Mouse (Mus musculus) neural tube, embryonic 15.5 days (tissue): Measurements from ENCODE around the gene Elmod3. TPM values are rescaled to one million over a fixed set of nuclear protein-coding genes. Genes with fewer than 3 reads are reported as not detected.

ENCODE experiments used
- ATAC-seq: fragments of 200-750 bp; cut with Nextera tagmentation; 2 replicates; pipeline ENCODE4 v1.8.0; 2017; ENCODE audit warnings: mild to moderate bottlenecking, moderate TSS enrichment, moderate library complexity; ENCODE audit not compliant: low FRiP score
- H3K27ac ChIP-seq: fragments of 300-500 bp; sonication (generic); replicated peaks from 2 replicates; pipeline ENCODE4 v1.5.1; 2015; ENCODE audit warnings: mild to moderate bottlenecking, inconsistent platforms
- H3K27me3 ChIP-seq: fragments of 300-500 bp; sonication (generic); replicated peaks from 2 replicates; pipeline ENCODE4 v1.6.1; 2015; ENCODE audit warnings: inconsistent platforms
- H3K36me3 ChIP-seq: fragments of 300-500 bp; sonication (generic); 2 replicates; pipeline ENCODE4 v1.6.1; 2015; ENCODE audit warnings: inconsistent platforms
- H3K4me1 ChIP-seq: fragments of 300-500 bp; sonication (generic); 2 replicates; pipeline ENCODE4 v1.6.1; 2015; ENCODE audit warnings: inconsistent platforms
- H3K4me2 ChIP-seq: fragments of 300-500 bp; sonication (generic); 2 replicates; pipeline ENCODE4 v1.6.1; 2015; ENCODE audit warnings: inconsistent platforms, mild to moderate bottlenecking, moderate library complexity
- H3K4me3 ChIP-seq: fragments of 300-500 bp; sonication (generic); replicated peaks from 2 replicates; pipeline ENCODE4 v1.5.1; 2015; ENCODE audit warnings: mild to moderate bottlenecking, inconsistent platforms
- H3K9ac ChIP-seq: fragments of 300-500 bp; sonication (generic); replicated peaks from 2 replicates; pipeline ENCODE4 v1.6.1; 2015; ENCODE audit warnings: mild to moderate bottlenecking, inconsistent platforms
- H3K9me3 ChIP-seq: fragments of 300-500 bp; sonication (generic); replicated peaks from 2 replicates; pipeline ENCODE4 v1.6.1; 2016; ENCODE audit warnings: inconsistent platforms
- WGBS: fragments of 180-500 bp; shearing (Covaris S2); methylation state at CpG from one replicate; pipeline ENCODE4 v1.1.7; 2015; ENCODE audit warnings: mixed read lengths; 5-methylcytosine and 5-hydroxymethylcytosine counted together
- polyA plus RNA-seq: library from polyadenylated mRNA; unstranded; fragments of >200 nt; fragmentation: Nextera tagmentation; extraction: Ambion mirVana; gene quantifications from 2 replicates; pipeline ENCODE4 v1.2.1, GENCODE M21; 2015

Gene Elmod3
- polyA plus RNA-seq, 1 experiment from 2014 or later, result 14.3 TPM

DNA sequence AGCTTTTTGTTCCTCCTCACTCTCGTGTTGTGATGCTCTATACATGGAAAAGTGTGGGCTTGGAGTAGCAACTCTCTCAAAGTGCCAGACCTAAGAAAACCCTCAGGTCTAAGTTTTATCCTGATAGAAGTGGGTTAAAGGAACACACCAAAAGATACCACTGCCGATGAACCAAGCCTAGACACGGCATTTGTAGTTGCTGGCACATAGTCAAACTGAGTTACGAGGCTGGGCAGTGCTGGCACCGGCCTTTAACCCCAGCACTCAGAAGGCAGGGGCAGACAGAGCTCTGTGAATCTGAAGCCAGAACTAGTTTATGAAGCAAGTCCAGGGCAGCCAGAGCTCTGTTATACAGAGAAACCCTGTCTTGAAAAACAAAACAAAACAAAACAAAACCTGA, 9.5 kb upstream of the Elmod3 start:
- Histone ChIP-seq H3K4me1 (no peaks in the 10 kb centered on the region), H3K27ac (no peak overlapping the region), H3K4me3 (no peak overlapping the region), H3K4me2 (no peak overlapping the region), H3K9me3 (no peaks in the 10 kb centered on the region), H3K9ac (no peak overlapping the region), H3K27me3 (no peaks in the 10 kb centered on the region), H3K36me3 (peaks cover 59% of the 10 kb centered on the region)
- WGBS, result 87% methylated on average over 5 of the region's 5 CpGs
- no peak for ATAC-seq

DNA sequence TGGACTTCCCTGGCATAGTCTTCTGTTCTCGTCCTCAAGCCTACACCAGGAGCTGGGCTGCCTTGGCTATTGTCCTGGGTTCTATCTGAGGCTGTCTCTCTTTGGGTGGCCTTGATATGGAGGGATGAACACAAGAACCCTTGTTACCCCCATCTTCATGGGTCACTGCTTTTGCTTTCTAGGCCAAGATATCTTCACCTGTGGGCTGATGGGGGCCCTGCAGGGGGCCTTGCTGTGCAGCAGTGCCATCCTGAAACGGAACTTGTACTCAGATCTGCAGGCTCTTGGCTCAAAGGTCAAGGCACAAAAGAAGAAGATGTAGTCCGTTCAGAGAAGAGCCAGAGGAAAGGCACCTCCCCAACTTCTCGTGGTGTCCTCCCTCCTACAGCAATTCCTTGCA, 8.8 kb upstream of the Elmod3 start:
- Histone ChIP-seq H3K9me3 (no peaks in the 10 kb centered on the region), H3K27me3 (no peaks in the 10 kb centered on the region), H3K27ac (no peak overlapping the region), H3K4me2 (no peak overlapping the region), H3K4me3 (no peak overlapping the region), H3K36me3 (peaks cover 56% of the 10 kb centered on the region), H3K9ac (no peak overlapping the region), H3K4me1 (no peaks in the 10 kb centered on the region)
- WGBS, result 82% methylated on average over 4 of the region's 4 CpGs
- no peak for ATAC-seq

DNA sequence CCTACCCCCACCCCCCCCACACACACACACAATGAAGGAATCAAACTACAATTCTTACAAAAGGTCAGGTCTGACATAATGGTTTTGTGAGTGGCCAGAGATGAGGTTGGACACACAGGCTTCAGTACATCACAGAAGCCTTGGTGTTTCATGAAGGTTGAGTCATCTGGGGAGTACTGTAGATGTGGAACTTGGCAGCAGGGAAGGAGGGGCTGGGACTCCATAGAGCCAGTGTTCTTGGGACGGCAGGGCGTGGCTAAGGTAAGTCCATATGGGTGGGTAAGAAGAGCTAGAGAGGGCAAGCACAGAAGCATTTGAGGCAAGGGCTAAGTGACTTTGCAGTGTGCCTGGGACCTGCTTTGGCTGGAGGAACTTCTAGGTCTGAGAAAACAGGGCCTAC, 5.9 kb upstream of the Elmod3 start:
- Histone ChIP-seq H3K4me2 (no peak overlapping the region), H3K36me3 (peaks cover 28% of the 10 kb centered on the region), H3K9me3 (no peaks in the 10 kb centered on the region), H3K27ac (no peak overlapping the region), H3K4me3 (no peak overlapping the region), H3K27me3 (no peaks in the 10 kb centered on the region), H3K4me1 (peaks cover 4% of the 10 kb centered on the region), H3K9ac (no peak overlapping the region)
- no peak for ATAC-seq
- WGBS, result 94% methylated on average over 2 of the region's 2 CpGs

DNA sequence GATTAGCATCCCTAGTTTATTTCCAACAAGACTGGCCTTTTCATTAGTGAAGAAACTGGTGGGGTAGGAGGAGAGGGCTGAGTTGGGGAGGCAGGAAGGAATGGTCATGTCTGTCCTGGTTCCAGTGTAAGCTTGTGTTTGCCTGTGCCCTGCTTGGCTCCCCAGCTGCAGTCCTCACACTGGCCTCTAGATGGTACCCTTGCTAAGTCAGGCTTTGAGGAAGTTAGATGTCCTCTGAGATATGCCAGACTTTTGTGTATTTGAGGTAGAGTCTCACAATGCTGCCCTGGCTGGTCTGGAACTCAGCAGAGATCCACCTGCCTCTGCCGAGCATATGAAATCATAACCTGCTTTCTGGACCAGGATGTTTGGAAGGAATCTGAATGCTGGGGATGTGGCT, 3.5 kb upstream of the Elmod3 start:
- H3K9ac ChIP-seq, result no peak overlapping the region
- no peak overlapping the region for H3K4me3 ChIP-seq
- H3K36me3 ChIP-seq, result peaks cover 13% of the 10 kb centered on the region
- H3K27ac ChIP-seq, result no peak overlapping the region
- no peak overlapping the region for H3K4me2 ChIP-seq
- no peak for ATAC-seq
- H3K27me3 ChIP-seq, result no peaks in the 10 kb centered on the region
- peaks cover 23% of the 10 kb centered on the region for H3K4me1 ChIP-seq
- WGBS, result 64% methylated on average over 1 of the region's 1 CpGs
- no peaks in the 10 kb centered on the region for H3K9me3 ChIP-seq

DNA sequence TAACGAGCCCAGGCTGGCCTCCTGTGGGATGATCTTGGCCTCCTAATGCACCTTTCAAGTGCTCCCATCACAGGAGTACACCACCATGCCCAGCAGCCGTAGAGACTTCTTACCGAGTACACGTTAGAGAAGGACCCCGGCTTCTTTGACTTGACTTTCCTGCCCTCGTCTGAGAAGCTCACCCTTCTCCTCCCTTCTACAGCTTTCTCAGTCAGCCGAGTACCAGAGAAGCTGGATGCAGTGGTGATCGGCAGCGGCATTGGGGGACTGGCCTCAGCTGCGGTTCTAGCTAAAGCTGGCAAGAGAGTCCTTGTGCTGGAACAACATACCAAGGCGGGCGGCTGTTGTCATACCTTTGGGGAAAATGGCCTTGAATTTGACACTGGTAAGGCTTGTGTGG, 2.6 kb upstream of the Elmod3 start:
- Histone ChIP-seq H3K9me3 (no peaks in the 10 kb centered on the region), H3K4me1 (peaks cover 24% of the 10 kb centered on the region), H3K27ac (no peak overlapping the region), H3K36me3 (peaks cover 3% of the 10 kb centered on the region), H3K4me3 (no peak overlapping the region), H3K4me2 (no peak overlapping the region), H3K27me3 (no peaks in the 10 kb centered on the region), H3K9ac (no peak overlapping the region)
- ATAC-seq, result no peak
- 90% methylated on average over 12 of the region's 12 CpGs for whole genome bisulfite sequencing

DNA sequence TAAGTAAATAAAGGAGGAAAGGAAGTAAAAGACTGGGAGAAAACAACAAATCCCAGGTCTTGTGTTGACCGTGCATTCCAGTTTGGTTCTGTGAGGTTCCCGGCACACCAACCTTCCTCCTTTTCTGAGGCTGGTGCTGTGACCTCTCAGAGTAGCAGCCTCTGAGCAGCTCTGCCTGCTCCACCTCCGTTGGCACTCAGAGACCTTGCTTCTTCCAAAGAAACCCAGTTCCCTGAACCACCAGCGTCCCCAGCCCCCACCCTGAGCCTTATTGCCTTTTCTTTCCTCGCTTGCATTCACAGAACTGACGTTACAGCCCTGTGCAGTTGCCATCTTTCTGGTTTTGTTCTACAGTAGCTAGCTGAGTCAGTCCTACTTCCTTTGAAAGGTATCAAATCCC, 2.0 kb upstream of the Elmod3 start:
- no peak for ATAC-seq
- no peak overlapping the region for H3K9ac ChIP-seq
- H3K4me1 ChIP-seq, result peaks cover 24% of the 10 kb centered on the region
- no peaks in the 10 kb centered on the region for H3K9me3 ChIP-seq
- 81% methylated on average over 6 of the region's 6 CpGs for WGBS
- H3K4me2 ChIP-seq, result no peak overlapping the region
- no peak overlapping the region for H3K27ac ChIP-seq
- no peaks in the 10 kb centered on the region for H3K27me3 ChIP-seq
- H3K36me3 ChIP-seq, result no peaks in the 10 kb centered on the region
- H3K4me3 ChIP-seq, result no peak overlapping the region

DNA sequence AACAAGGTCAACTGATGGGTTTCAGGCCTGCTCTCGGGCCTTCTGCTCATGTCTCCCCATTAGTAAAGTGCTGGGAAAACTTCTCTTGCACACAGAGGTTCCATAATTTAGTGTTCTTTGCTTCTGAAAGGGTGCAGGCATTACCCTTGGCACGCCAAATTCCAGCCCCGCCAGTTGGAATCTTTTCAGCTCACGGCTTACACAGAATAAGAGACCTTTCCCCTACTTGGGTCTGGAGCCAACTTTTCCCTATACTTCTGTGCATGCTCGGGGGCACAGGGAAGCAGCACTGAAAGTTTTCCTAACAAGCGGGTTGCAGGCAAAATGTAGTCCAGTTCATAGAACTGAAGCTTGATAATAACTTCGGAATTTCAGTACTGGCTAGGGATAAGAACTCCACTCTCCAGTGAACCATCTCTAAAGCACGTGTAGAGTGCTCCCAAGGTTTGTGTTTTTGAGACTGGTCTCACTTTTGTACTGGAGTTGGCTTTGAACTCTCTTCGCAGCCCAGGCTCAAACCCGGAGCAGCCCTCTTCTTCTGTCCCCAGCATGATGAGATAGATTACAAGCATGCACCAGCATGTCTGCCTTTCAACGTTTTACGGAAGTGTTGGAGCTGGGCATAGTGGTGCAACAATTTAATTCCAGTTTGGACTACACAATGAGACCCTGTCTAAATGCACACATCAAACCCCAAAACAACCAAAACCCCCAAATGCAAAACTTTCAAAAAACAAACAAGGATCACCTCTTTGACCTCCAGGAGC, 761 bp upstream of the Elmod3 start:
- Histone ChIP-seq H3K27ac (peak overlapping the region; percentile 79), H3K36me3 (no peaks in the 10 kb centered on the region), H3K4me2 (peak overlapping the region; percentile 85), H3K4me3 (peak overlapping the region; percentile 73), H3K9me3 (no peaks in the 10 kb centered on the region), H3K27me3 (no peaks in the 10 kb centered on the region), H3K9ac (peak overlapping the region; percentile 74), H3K4me1 (peaks cover 24% of the 10 kb centered on the region)
- 48% methylated on average over 12 of the region's 12 CpGs for WGBS
- peak; percentile 28 for ATAC-seq

DNA sequence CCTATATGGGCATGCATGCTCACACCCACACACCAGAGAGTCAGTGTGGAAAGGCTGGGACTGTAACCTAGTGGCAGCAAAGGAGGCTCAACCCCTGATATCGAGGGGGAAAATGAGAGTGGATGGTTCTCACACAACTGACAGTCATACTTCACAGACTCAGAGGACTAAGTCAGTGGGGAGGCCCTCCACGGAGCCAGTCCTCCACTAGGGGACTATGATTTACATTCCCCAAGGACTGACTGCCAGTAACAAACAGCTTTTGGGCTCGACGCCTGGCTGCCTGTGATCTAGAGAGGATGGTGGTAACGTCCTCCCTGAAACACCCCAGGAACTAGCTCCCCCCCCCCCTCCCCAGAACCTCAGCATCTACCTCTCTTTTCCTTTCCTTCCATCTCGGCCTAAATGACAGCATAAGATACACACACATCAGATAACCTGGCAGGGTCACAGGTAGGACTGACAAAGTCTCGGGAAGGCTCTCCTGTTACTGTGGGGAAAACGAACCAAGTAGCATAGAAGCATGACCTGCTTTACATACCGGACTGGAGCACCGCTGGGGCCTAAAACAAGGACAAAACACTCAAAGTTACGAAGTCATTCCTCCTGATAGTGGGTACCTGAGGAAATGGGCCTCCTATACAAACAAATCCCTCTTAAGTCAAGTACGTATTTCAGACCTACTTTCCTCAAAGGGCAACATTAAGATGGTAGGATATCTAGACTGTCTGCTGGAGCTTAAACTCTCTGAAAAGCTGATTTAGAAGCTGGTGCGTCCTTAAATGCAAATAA, 934 bp downstream of the Elmod3 start:
- Histone ChIP-seq H3K4me2 (peak overlapping the region; percentile 85), H3K27me3 (no peaks in the 10 kb centered on the region)

DNA sequence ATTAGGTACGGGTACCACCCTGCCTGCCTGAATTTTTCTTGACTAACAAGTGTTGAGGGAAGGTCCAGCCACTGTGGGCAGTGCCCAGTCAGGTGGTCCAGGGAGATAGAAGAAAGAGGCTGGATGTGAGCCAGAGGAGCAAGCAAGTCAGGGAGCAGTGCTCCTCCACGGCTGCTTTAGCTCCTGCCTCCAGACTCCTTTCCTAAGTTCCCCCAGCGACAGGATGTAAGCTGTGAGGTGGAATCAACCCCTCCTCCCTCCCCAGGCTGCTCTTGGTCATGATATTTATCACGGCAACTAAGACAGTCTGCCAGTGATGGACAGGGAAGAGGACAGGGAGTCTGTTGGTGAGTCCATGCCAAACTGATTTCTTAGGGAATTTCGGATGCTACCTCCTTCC, 4.3 kb downstream of the Elmod3 start:
- Histone ChIP-seq H3K4me1 (peaks cover 18% of the 10 kb centered on the region), H3K27ac (no peak overlapping the region), H3K4me2 (no peak overlapping the region), H3K36me3 (no peaks in the 10 kb centered on the region), H3K27me3 (no peaks in the 10 kb centered on the region), H3K9ac (no peak overlapping the region), H3K9me3 (no peaks in the 10 kb centered on the region), H3K4me3 (no peak overlapping the region)
- WGBS, result 73% methylated on average over 5 of the region's 5 CpGs
- ATAC-seq, result no peak

More for the DNA sequence above, 934 bp downstream of the Elmod3 start:
- Histone ChIP-seq H3K4me1 (peaks cover 24% of the 10 kb centered on the region), H3K36me3 (no peaks in the 10 kb centered on the region), H3K4me3 (peak overlapping the region; percentile 73), H3K9ac (peak overlapping the region; percentile 74), H3K27ac (peak overlapping the region; percentile 78), H3K9me3 (no peaks in the 10 kb centered on the region)
- 44% methylated on average over 13 of the region's 13 CpGs for WGBS
- ATAC-seq, result no peak

DNA sequence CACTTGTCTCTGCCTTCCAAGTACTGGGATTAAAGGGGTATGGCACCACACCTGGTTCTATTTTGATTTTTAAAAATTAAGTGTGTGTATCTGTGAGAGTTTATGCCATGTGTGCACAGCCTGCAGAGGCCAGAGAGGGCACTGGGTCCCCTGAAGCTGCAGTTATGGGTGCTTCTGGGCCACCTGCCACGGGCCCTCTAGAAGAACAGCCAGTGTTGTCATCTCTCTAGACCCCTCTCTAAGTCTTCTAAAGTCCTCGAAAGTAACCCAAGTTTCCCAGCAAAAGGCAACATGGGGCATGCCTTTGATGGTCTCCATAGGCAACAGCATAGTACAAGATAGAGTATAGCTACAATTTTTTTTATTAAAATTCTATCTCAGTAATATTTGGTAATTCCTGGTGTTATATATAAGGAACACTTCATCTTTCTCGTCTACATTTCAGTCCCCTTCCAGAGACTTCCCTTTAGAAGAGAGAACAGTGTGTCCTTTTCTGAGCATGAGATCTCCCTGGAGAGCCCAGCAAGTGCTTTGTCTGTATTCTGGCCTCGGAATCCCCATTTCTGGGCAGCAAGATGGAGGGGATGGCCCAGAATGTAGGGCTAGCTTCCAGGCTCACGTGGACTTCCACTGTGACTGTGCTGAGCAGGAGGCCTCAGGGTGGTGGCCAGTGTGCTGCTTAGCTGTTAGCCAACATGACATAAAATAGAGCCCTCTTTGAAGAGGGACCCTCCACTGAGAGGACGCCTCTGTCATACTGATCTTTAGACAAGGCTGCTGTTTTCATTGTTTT, 5.0 kb downstream of the Elmod3 start:
- 81% methylated on average over 6 of the region's 6 CpGs for WGBS
- no peaks in the 10 kb centered on the region for H3K36me3 ChIP-seq
- no peak for ATAC-seq
- no peak overlapping the region for H3K4me3 ChIP-seq
- no peak overlapping the region for H3K4me2 ChIP-seq
- H3K4me1 ChIP-seq, result peaks cover 13% of the 10 kb centered on the region
- no peak overlapping the region for H3K9ac ChIP-seq
- H3K9me3 ChIP-seq, result no peaks in the 10 kb centered on the region
- H3K27me3 ChIP-seq, result no peaks in the 10 kb centered on the region
- no peak overlapping the region for H3K27ac ChIP-seq

DNA sequence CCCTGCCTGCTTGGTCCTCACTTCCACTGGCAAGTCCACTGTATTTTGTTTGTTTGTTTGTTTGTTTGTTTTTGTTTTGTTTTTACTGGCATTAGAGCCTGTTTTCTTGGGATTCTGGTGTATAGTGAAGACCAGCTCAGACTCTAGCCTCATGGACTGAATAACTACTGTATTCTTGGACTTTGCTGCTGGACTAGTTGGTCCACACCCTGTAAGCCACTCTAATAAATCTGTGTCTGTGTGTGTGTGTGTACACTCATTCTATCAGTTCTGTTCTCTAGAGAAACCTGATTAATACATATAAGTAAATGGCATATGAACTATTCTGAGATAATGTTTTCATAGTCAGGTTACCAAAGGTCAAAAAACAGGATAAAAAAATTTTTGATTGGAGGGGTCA, 8.1 kb downstream of the Elmod3 start:
- 0 out of 2 replicates have a peak, but pooled peaks cover 4% of the 10 kb centered on the region for H3K36me3 ChIP-seq
- H3K9me3 ChIP-seq, result no peaks in the 10 kb centered on the region
- H3K27ac ChIP-seq, result no peak overlapping the region
- H3K4me3 ChIP-seq, result no peak overlapping the region
- no peak overlapping the region for H3K4me2 ChIP-seq
- H3K4me1 ChIP-seq, result no peaks in the 10 kb centered on the region
- H3K9ac ChIP-seq, result no peak overlapping the region
- no peaks in the 10 kb centered on the region for H3K27me3 ChIP-seq
- ATAC-seq, result no peak
